ENCODE assay signal across 38 mouse cellular contexts in genomic region chr2:152439833-152440232, GRCm38 (mm10). TPM values are rescaled to one million over a fixed set of nuclear protein-coding genes. Genes with fewer than 3 reads are reported as not detected.
"Had no signal": no experiment of that assay in that cellular context is flagged by ENCODE, and none has a peak within 500 bp of the region (broad histone marks: within the 10 kb centered on the region; RNA-seq: fewer than 3 reads in every experiment).

No protein-coding gene starts in this region.

- H3K27ac ChIP-seq: left cerebral cortex, adult 2 months; limb, embryonic 10.5 days; limb, embryonic 12.5 days; limb, embryonic 13.5 days; limb, embryonic 15.5 days; liver, embryonic 12.5 days; liver, embryonic 13.5 days; liver, embryonic 14.5 days; liver, embryonic 15.5 days; macrophage; midbrain, embryonic 10.5 days; midbrain, embryonic 12.5 days; midbrain, embryonic 13.5 days; midbrain, embryonic 15.5 days; neural tube, embryonic 12.5 days; neural tube, embryonic 13.5 days had no signal

- H3K4me1 ChIP-seq: neural tube, embryonic 12.5 days had no signal

- H3K36me3 ChIP-seq: limb, embryonic 10.5 days; limb, embryonic 12.5 days; limb, embryonic 13.5 days; limb, embryonic 15.5 days; liver, embryonic 12.5 days; liver, embryonic 13.5 days; liver, embryonic 15.5 days; midbrain, embryonic 10.5 days; midbrain, embryonic 12.5 days; midbrain, embryonic 13.5 days; midbrain, embryonic 15.5 days; neural tube, embryonic 12.5 days; neural tube, embryonic 13.5 days had no signal

- H3K27me3 ChIP-seq: limb, embryonic 12.5 days; limb, embryonic 13.5 days; limb, embryonic 15.5 days; liver, embryonic 13.5 days; liver, embryonic 15.5 days; midbrain, embryonic 15.5 days; neural tube, embryonic 12.5 days; neural tube, embryonic 13.5 days had no signal

- H3K4me3 ChIP-seq: left cerebral cortex, adult 2 months; limb, embryonic 10.5 days; limb, embryonic 12.5 days; limb, embryonic 13.5 days; limb, embryonic 15.5 days; liver, embryonic 12.5 days; liver, embryonic 13.5 days; liver, embryonic 15.5 days; megakaryocyte, embryonic 14.5 days; midbrain, embryonic 10.5 days; midbrain, embryonic 12.5 days; midbrain, embryonic 13.5 days; midbrain, embryonic 15.5 days; myocyte; neural tube, embryonic 12.5 days; neural tube, embryonic 13.5 days had no signal

- H3K9me3 ChIP-seq: limb, embryonic 10.5 days; limb, embryonic 12.5 days; limb, embryonic 13.5 days; limb, embryonic 15.5 days; liver, embryonic 12.5 days; liver, embryonic 13.5 days; liver, embryonic 15.5 days; megakaryocyte, embryonic 14.5 days; midbrain, embryonic 10.5 days; midbrain, embryonic 12.5 days; midbrain, embryonic 13.5 days; midbrain, embryonic 15.5 days; neural tube, embryonic 12.5 days; neural tube, embryonic 13.5 days had no signal

- H3K9ac ChIP-seq: limb, embryonic 12.5 days; limb, embryonic 15.5 days; liver, embryonic 12.5 days; liver, embryonic 13.5 days; liver, embryonic 14.5 days; liver, embryonic 15.5 days; liver, postnatal 0 days; lung, embryonic 14.5 days; midbrain, embryonic 12.5 days; midbrain, embryonic 13.5 days; midbrain, embryonic 15.5 days; neural tube, embryonic 12.5 days; neural tube, embryonic 13.5 days had no signal

- H3K4me2 ChIP-seq: limb, embryonic 12.5 days; limb, embryonic 13.5 days; limb, embryonic 15.5 days; liver, embryonic 11.5 days; liver, embryonic 12.5 days; liver, embryonic 13.5 days; liver, embryonic 15.5 days; lung, embryonic 14.5 days; midbrain, embryonic 11.5 days; midbrain, embryonic 12.5 days; midbrain, embryonic 13.5 days; midbrain, embryonic 15.5 days; neural tube, embryonic 12.5 days; neural tube, embryonic 13.5 days had no signal

- ATAC-seq: liver, embryonic 12.5 days; liver, postnatal 0 days; lung, postnatal 0 days; midbrain, embryonic 13.5 days; midbrain, embryonic 15.5 days; midbrain, embryonic 16.5 days had no signal

- DNase-seq: left cerebral cortex, postnatal 4 days; liver; liver, embryonic 13.5 days; liver, postnatal 0 days; lung, adult 2 months; lung, embryonic 14.5 days; lung, postnatal 10 days; lung, postnatal 14 days; lung, postnatal 36 days; lung, postnatal 4 days; midbrain, embryonic 14.5 days had no signal

RNA-seq across cellular contexts. Expression of gene 6820408C15Rik, which starts 24.4 kb away (rescaled TPM):
- polyA plus RNA-seq: limb, embryonic 15.5 days; liver, adult 2 months; macrophage; myocyte had no signal

RNA-seq across cellular contexts. Expression of gene Defb23, which starts 24.6 kb away (rescaled TPM):
- polyA plus RNA-seq: limb, embryonic 10.5 days; limb, embryonic 11.5 days; limb, embryonic 12.5 days; limb, embryonic 13.5 days; limb, embryonic 14.5 days; limb, embryonic 15.5 days; liver, adult 2 months; liver, embryonic 11.5 days; liver, embryonic 12.5 days; liver, embryonic 13.5 days; liver, embryonic 14.5 days; liver, embryonic 15.5 days; liver, embryonic 16.5 days; liver, postnatal 0 days; lung, adult 2 months; lung, embryonic 14.5 days; lung, postnatal 0 days; macrophage; midbrain, embryonic 10.5 days; midbrain, embryonic 11.5 days; midbrain, embryonic 12.5 days; midbrain, embryonic 13.5 days; midbrain, embryonic 14.5 days; midbrain, embryonic 15.5 days; midbrain, embryonic 16.5 days; midbrain, postnatal 0 days; myocyte; neural tube, embryonic 11.5 days; neural tube, embryonic 12.5 days; neural tube, embryonic 13.5 days had no signal

RNA-seq across cellular contexts. Expression of gene Zcchc3, which starts 25.0 kb away (rescaled TPM):
- polyA plus RNA-seq: myocyte had no signal

RNA-seq across cellular contexts. Expression of gene Defb20, which starts 37.0 kb away (rescaled TPM):
- polyA plus RNA-seq: limb, embryonic 10.5 days; limb, embryonic 11.5 days; limb, embryonic 12.5 days; limb, embryonic 13.5 days; limb, embryonic 14.5 days; limb, embryonic 15.5 days; liver, adult 2 months; liver, embryonic 11.5 days; liver, embryonic 12.5 days; liver, embryonic 13.5 days; liver, embryonic 14.5 days; liver, embryonic 15.5 days; liver, embryonic 16.5 days; liver, postnatal 0 days; lung, adult 2 months; lung, embryonic 14.5 days; lung, postnatal 0 days; macrophage; midbrain, embryonic 10.5 days; midbrain, embryonic 11.5 days; midbrain, embryonic 12.5 days; midbrain, embryonic 13.5 days; midbrain, embryonic 14.5 days; midbrain, embryonic 15.5 days; midbrain, embryonic 16.5 days; midbrain, postnatal 0 days; myocyte; neural tube, embryonic 11.5 days; neural tube, embryonic 12.5 days; neural tube, embryonic 13.5 days had no signal
